Mouse (Mus musculus) G1E (cell line): ENCODE data around the gene Doc2a. TPM values are rescaled to one million over a fixed set of nuclear protein-coding genes. Genes with fewer than 3 reads are reported as not detected.
A peak's percentile ranks its signal among the peaks of the same experiment; 100 is the strongest.

Experiments
- ATAC-seq: 2 replicates; pipeline ENCODE4 v1.8.0; 2016; ENCODE audit warnings: mild to moderate bottlenecking; ENCODE audit not compliant: insufficient number of reproducible peaks, poor library complexity, low FRiP score, severe bottlenecking; ENCODE audit errors: extremely low read depth
- DNase-seq: peaks from one replicate; pipeline ENCODE4 v3.0.0; 2012; ENCODE audit warnings: low spot score
- H3K27me3 ChIP-seq: 2 replicates; pipeline ENCODE4 v1.6.1; 2012; ENCODE audit warnings: mild to moderate bottlenecking, low read length, inconsistent platforms; ENCODE audit not compliant: insufficient read depth
- H3K36me3 ChIP-seq: replicated peaks from 2 replicates; pipeline ENCODE3; 2012; ENCODE audit warnings: mild to moderate bottlenecking, inconsistent platforms
- H3K4me1 ChIP-seq: 2 replicates; pipeline ENCODE4 v1.6.1; 2012; ENCODE audit warnings: low read depth, low read length, inconsistent platforms, mixed read lengths; ENCODE audit not compliant: insufficient read depth
- H3K4me3 ChIP-seq: 2 replicates; pipeline ENCODE4 v1.5.1; 2012; ENCODE audit warnings: low read depth, mild to moderate bottlenecking, inconsistent platforms, low read length, moderate library complexity, mixed read lengths
- H3K9me3 ChIP-seq: replicated peaks from 2 replicates; pipeline ENCODE4 v1.6.1; 2012; ENCODE audit warnings: inconsistent platforms
- CTCF ChIP-seq: IDR thresholded peaks from 2 replicates; pipeline ENCODE4 v1.5.1; 2012; ENCODE audit warnings: low read depth, low read length, inconsistent platforms, mixed read lengths
- GATA1 ChIP-seq: IDR thresholded peaks from 2 replicates; pipeline ENCODE4 v1.6.1; 2012; ENCODE audit warnings: borderline replicate concordance, low read length, inconsistent platforms, mixed read lengths
- GATA2 ChIP-seq: IDR thresholded peaks from 2 replicates; pipeline ENCODE4 v1.6.1; 2012; ENCODE audit warnings: low read depth, low read length, inconsistent platforms, borderline replicate concordance
- POLR2AphosphoS5 ChIP-seq: IDR thresholded peaks from 2 replicates; pipeline ENCODE4 v1.6.1; 2012; ENCODE audit warnings: low read depth, low read length, inconsistent platforms; ENCODE audit not compliant: insufficient replicate concordance
- TAL1 ChIP-seq: conservative IDR thresholded peaks from 2 replicates; pipeline ENCODE4 v1.6.1; 2012; ENCODE audit warnings: low read depth, low read length, inconsistent platforms, mixed read lengths
- polyA plus RNA-seq: library from polyadenylated mRNA; stranded (reverse); fragments of >175 nt; gene quantifications from 2 replicates; pipeline ENCODE4 v1.2.3, GENCODE M21; 2012
- total RNA-seq, 2 experiments: library from RNA; stranded (forward) in 1 of 2; stranded (reverse) in 1 of 2; fragments of 200-1000 nt in 1 of 2; fragments of >200 nt in 1 of 2; fragmentation: Nextera tagmentation in 1 of 2; gene quantifications; 2 replicates each; pipeline ENCODE4 v1.2.3; 2014 to 2017

Doc2a gene
- total RNA-seq (2014; fragmentation: Nextera tagmentation) (not detected in 2 replicates), total RNA-seq (2017) (0.11 and 0.23 TPM in 2 replicates), polyA plus RNA-seq (not detected in 2 replicates)

DNA sequence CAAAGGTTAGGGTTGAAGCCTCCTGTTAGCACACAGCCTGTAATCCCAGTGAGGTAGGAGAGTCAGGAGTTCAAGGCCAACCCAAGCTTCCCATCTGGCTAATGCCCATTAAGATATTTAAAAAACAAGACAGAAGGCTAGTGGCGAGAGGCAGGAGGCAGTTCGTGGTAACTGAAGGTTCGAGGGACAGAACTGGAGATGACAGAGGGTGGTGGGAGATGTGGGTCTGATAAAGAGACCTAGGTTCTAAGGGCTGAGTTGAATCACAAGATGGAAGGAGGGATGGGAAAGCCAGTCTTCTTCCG is at the start of gene Doc2a:
Gene Doc2a (plus strand): TSS at position 301 of the 305 bp plus-strand sequence.
- DNase-seq (no peak), ATAC-seq (no peak)
- peaks cover 13% of the 10 kb centered on the region for H3K4me1 ChIP-seq
- H3K4me3 ChIP-seq: no peak within 1 kb of the TSS; the same call in 1 of the 2 replicates
- peaks cover 71% of the 10 kb centered on the region for H3K27me3 ChIP-seq
- H3K36me3 ChIP-seq: peaks cover 19% of the 10 kb centered on the region
- H3K9me3 ChIP-seq: no peaks in the 10 kb centered on the region
- TF ChIP-seq GATA1 (no peak), POLR2AphosphoS5 (no peak), GATA2 (no peak), TAL1 (no peak)

GRCm38 (mm10) chr7:126798127-126799049 is 48.8 kb upstream of the Doc2a start:
- no peak for TF ChIP-seq CTCF
- TF ChIP-seq GATA1: no peak
- TF ChIP-seq TAL1: no peak
- TF ChIP-seq POLR2AphosphoS5: peak; percentile 80; the same call in 1 of the 2 replicates
- no peak for TF ChIP-seq GATA2
- Histone ChIP-seq H3K4me1 (peaks cover 78% of the 10 kb centered on the region), H3K4me3 (peak overlapping the region; percentile 99), H3K36me3 (peaks cover 59% of the 10 kb centered on the region), H3K27me3 (no peaks in the 10 kb centered on the region), H3K9me3 (no peaks in the 10 kb centered on the region)
- DNase-seq (peak; percentile 53), ATAC-seq (no peak)

- peak; percentile 94 for DNase-seq
- Histone ChIP-seq H3K4me3 (peak overlapping the region; percentile 99), H3K4me1 (peaks cover 78% of the 10 kb centered on the region), H3K27me3 (peaks cover under 1% of the 10 kb centered on the region; the same call in 1 of the 2 replicates), H3K9me3 (no peaks in the 10 kb centered on the region), H3K36me3 (peaks cover 52% of the 10 kb centered on the region)
- ATAC-seq: peak; percentile 84
- no peak for TF ChIP-seq POLR2AphosphoS5
- TF ChIP-seq TAL1: no peak
- no peak for TF ChIP-seq GATA2
- TF ChIP-seq GATA1: no peak
- no peak for TF ChIP-seq CTCF
Observed at GRCm38 (mm10) chr7:126799050-126799467, 48.2 kb upstream of the Doc2a start.

DNA sequence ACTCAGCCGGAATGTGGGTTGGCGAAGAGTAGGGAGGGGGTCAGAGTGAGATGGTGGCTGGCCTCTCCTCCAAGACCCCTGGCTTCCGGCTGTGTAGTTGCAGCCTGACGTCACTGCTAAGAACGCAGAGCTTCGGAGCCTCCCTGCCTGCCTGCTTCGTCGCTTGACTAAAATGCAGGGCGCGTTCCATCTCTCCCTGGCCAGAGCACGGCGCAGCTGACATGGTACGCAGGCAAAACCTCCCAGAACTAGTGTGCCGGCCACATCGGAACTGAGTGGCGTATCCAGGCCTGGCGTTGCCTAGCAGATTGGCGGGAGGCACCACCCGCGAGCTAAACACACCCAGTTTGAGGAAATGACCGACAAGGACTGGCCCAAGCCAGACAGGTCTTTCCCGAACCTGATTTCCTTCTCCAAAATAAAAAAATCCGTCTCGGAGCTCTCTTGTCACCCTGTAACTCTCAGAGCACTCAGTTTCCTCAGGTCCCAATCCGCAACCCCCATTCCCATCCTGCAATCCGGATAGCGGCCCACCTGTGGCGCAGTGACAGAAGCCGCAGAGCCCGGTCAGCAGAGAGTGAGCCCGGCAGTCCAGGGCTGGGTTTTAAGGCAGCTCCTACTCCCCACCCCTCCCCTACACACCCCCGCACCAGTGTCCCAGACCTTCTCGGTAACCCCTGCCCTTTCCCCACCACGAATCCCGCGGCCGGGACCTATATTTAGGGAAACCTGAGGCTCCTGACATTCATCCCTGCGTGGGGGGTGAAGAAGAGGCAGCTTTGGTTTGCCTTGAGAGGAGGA is 47.5 kb upstream of the Doc2a start:
- ATAC-seq: peak; percentile 64
- Histone ChIP-seq H3K4me3 (peak overlapping the region; percentile 99), H3K36me3 (peaks cover 46% of the 10 kb centered on the region), H3K9me3 (no peaks in the 10 kb centered on the region), H3K27me3 (peaks cover 3% of the 10 kb centered on the region; the same call in 1 of the 2 replicates), H3K4me1 (peaks cover 75% of the 10 kb centered on the region)
- no peak for TF ChIP-seq TAL1
- no peak for TF ChIP-seq GATA2
- TF ChIP-seq POLR2AphosphoS5: no peak
- TF ChIP-seq GATA1: no peak
- no peak for TF ChIP-seq CTCF
- peak; percentile 93 for DNase-seq

DNA sequence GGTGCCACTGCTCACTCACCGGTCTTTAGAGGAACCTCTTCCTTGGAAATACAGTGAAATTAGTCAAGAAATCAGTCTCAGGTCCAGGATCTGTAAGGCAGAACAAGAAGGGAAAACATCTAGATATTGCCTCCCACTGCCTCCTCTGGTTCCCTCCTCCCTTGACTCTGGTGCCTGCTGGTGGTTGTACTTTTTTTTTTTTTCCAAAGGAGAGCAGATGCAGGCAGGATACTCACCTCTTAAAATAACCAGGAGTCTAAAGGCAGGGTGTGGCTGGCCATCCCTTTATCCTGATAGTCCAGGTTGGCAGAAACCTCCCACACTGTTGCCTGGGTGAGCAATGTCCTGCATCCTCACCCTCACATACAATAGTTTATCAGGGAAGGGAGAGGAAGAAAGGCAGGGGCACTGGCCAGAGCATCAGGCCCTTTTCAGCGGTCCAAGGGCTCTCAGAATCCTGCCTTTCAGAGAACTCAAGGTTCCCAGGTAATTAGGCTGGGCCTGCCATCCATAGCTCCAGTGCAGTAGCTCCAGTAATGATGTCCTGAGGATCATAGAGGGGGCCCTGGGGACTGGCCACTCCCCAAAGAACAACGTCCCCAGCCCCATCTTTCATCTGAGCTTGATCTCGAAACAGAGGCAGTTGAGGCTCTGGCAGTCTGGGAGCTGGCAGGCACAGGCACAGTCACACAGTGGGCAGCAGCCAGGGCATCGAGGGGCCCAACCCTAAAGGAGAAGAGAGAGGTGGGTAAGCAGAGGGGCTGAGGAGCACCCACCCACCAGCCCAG is 46.8 kb upstream of the Doc2a start:
- no peak for TF ChIP-seq TAL1
- TF ChIP-seq GATA1: no peak
- DNase-seq: no peak
- Histone ChIP-seq H3K4me1 (peaks cover 71% of the 10 kb centered on the region), H3K27me3 (peaks cover 3% of the 10 kb centered on the region; the same call in 1 of the 2 replicates), H3K36me3 (peaks cover 41% of the 10 kb centered on the region), H3K9me3 (no peaks in the 10 kb centered on the region), H3K4me3 (peak overlapping the region; percentile 99)
- ATAC-seq: no peak

DNA sequence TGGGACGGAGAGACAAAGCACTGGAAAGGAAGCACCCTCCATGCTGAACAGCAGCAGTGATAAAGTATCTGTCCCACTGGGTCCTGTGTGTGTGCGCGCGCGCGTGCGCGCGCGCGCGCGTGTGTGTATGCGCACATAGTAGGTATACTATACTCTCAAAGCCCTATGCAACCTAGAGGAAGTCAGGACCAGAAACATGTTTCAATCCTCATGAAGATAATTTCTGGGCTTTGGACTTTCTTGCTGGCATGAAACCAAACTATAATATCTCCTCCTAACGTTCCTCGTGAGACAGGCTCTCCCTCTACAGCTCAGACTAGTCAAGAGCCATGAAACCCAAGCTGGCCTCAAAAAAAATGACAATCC is 46.2 kb upstream of the Doc2a start:
- TF ChIP-seq GATA1 (no peak), GATA2 (no peak), POLR2AphosphoS5 (no peak), TAL1 (no peak), CTCF (no peak)
- Histone ChIP-seq H3K4me3 (no peak overlapping the region), H3K4me1 (peaks cover 65% of the 10 kb centered on the region), H3K36me3 (peaks cover 35% of the 10 kb centered on the region), H3K27me3 (peaks cover 3% of the 10 kb centered on the region; the same call in 1 of the 2 replicates), H3K9me3 (no peaks in the 10 kb centered on the region)
- ATAC-seq (no peak), DNase-seq (no peak)
